Mouse (Mus musculus): ENCODE results near the gene Anpep. TPM values are rescaled to one million over a fixed set of nuclear protein-coding genes. Genes with fewer than 3 reads are reported as not detected.

The Anpep gene
- polyA plus RNA-seq, 1 experiment, result 8.9 TPM

Other genes with a start within 250 kb of the Anpep start
- not detected in 2 replicates for gene Rhcg, start 243.4 kb downstream of the Anpep start, polyA plus RNA-seq (2012; ENCODE audit: insufficient read depth, insufficient read length, missing spikeins)
- gene Ticrr, start 200.9 kb downstream of the Anpep start, polyA plus RNA-seq (2012; ENCODE audit: insufficient read depth, insufficient read length, missing spikeins), result not detected in 2 replicates
- 0.40 and 0.58 TPM in 2 replicates for gene Kif7, start 145.3 kb downstream of the Anpep start, polyA plus RNA-seq (2012; ENCODE audit: insufficient read depth, insufficient read length, missing spikeins)
- gene Plin1, start 128.2 kb downstream of the Anpep start, polyA plus RNA-seq (2012; ENCODE audit: insufficient read depth, insufficient read length, missing spikeins), result 1,266 and 1,376 TPM in 2 replicates
- 71.2 and 78.9 TPM in 2 replicates for gene Pex11a, start 117.9 kb downstream of the Anpep start, polyA plus RNA-seq (2012; ENCODE audit: insufficient read depth, insufficient read length, missing spikeins)
- gene Wdr93, start 117.9 kb downstream of the Anpep start, polyA plus RNA-seq (2012; ENCODE audit: insufficient read depth, insufficient read length, missing spikeins), result 5.8 and 6.6 TPM in 2 replicates
- not detected in 2 replicates for gene Mesp1, start 67.3 kb downstream of the Anpep start, polyA plus RNA-seq (2012; ENCODE audit: insufficient read depth, insufficient read length, missing spikeins)
- gene Mesp2, start 50.3 kb downstream of the Anpep start, polyA plus RNA-seq (2012; ENCODE audit: insufficient read depth, insufficient read length, missing spikeins), result not detected in 2 replicates
- gene Ap3s2, start 59.6 kb upstream of the Anpep start, polyA plus RNA-seq (2012; ENCODE audit: insufficient read depth, insufficient read length, missing spikeins), result 9.4 and 15.4 TPM in 2 replicates
- 9.3 and 16.1 TPM in 2 replicates for gene Arpin, start 74.3 kb upstream of the Anpep start, polyA plus RNA-seq (2012; ENCODE audit: insufficient read depth, insufficient read length, missing spikeins)
- 6.4 and 7.7 TPM in 2 replicates for gene Zfp710, start 163.8 kb upstream of the Anpep start, polyA plus RNA-seq (2012; ENCODE audit: insufficient read depth, insufficient read length, missing spikeins)

Measured in brown adipose tissue, adult 24 weeks (tissue).